Mouse (Mus musculus) ovary, postnatal 36 days (tissue): ENCODE results near the gene Ythdf2.

Experiments used
- DNase-seq: peaks from one replicate; pipeline ENCODE4 v3.0.0; 2022; ENCODE audit warnings: low spot score, mixed read lengths

Ythdf2 gene

GRCm38 (mm10) chr4:132209299-132209698 lies 2.8 kb downstream of the Ythdf2 start:
- no peak for DNase-seq

GRCm38 (mm10) chr4:132207280-132207679 lies 4.8 kb downstream of the Ythdf2 start:
- DNase-seq, result no peak

GRCm38 (mm10) chr4:132198771-132199170 lies 13.3 kb downstream of the Ythdf2 start:
- DNase-seq, result no peak

- no peak for DNase-seq
Measured at GRCm38 (mm10) chr4:132198285-132198712, 13.8 kb downstream of the Ythdf2 start.

GRCm38 (mm10) chr4:132194975-132195374 lies 17.1 kb downstream of the Ythdf2 start:
- DNase-seq, result no peak

GRCm38 (mm10) chr4:132194373-132194772 lies 17.7 kb downstream of the Ythdf2 start:
- no peak for DNase-seq

- DNase-seq, result no peak
Measured at GRCm38 (mm10) chr4:132187826-132188401, 24.2 kb downstream of the Ythdf2 start.

- no peak for DNase-seq
Measured at GRCm38 (mm10) chr4:132183162-132183561, 28.9 kb downstream of the Ythdf2 start.

- no peak for DNase-seq
Measured at GRCm38 (mm10) chr4:132181721-132182658, 30.1 kb downstream of the Ythdf2 start.

GRCm38 (mm10) chr4:132180710-132181109 lies 31.4 kb downstream of the Ythdf2 start:
- DNase-seq, result peak; percentile 21

GRCm38 (mm10) chr4:132178630-132179059 lies 33.5 kb downstream of the Ythdf2 start:
- DNase-seq, result no peak

GRCm38 (mm10) chr4:132176474-132176873 lies 35.6 kb downstream of the Ythdf2 start:
- DNase-seq, result no peak

GRCm38 (mm10) chr4:132170891-132171290 lies 41.2 kb downstream of the Ythdf2 start:
- DNase-seq, result no peak

- no peak for DNase-seq
Measured at GRCm38 (mm10) chr4:132169761-132170160, 42.3 kb downstream of the Ythdf2 start.

GRCm38 (mm10) chr4:132169271-132169670 lies 42.8 kb downstream of the Ythdf2 start:
- no peak for DNase-seq

GRCm38 (mm10) chr4:132167436-132167835 lies 44.7 kb downstream of the Ythdf2 start:
- no peak for DNase-seq

- no peak for DNase-seq
Measured at GRCm38 (mm10) chr4:132166350-132167290, 45.5 kb downstream of the Ythdf2 start.

- no peak for DNase-seq
Measured at GRCm38 (mm10) chr4:132165691-132166090, 46.4 kb downstream of the Ythdf2 start.

- DNase-seq, result no peak
Measured at GRCm38 (mm10) chr4:132156941-132157622, 55.0 kb downstream of the Ythdf2 start.

GRCm38 (mm10) chr4:132154877-132155670 lies 57.0 kb downstream of the Ythdf2 start:
- no peak for DNase-seq

- DNase-seq, result no peak
Measured at GRCm38 (mm10) chr4:132151673-132152072, 60.4 kb downstream of the Ythdf2 start.
